Mouse (Mus musculus) bone marrow macrophage, adult 2 months (primary cell): ENCODE measurements around the gene Fut2. TPM values are rescaled to one million over a fixed set of nuclear protein-coding genes. Genes with fewer than 3 reads are reported as not detected.

Source experiments
- H3K27ac ChIP-seq: 2 replicates; pipeline ENCODE4 v1.5.1; 2012; ENCODE audit warnings: low read depth, low read length; ENCODE audit not compliant: insufficient read depth
- H3K4me1 ChIP-seq: 2 replicates; pipeline ENCODE4 v1.6.1; 2012; ENCODE audit warnings: low read length; ENCODE audit not compliant: control insufficient read depth, insufficient read depth
- H3K4me3 ChIP-seq: 2 replicates; pipeline ENCODE4 v1.5.1; 2012; ENCODE audit warnings: mild to moderate bottlenecking, low read length, moderate library complexity; ENCODE audit not compliant: insufficient read depth
- CTCF ChIP-seq: IDR thresholded peaks from 2 replicates; pipeline ENCODE4 v1.5.1; 2012; ENCODE audit warnings: low read depth, mild to moderate bottlenecking, low read length, moderate library complexity
- POLR2A ChIP-seq: IDR thresholded peaks from 2 replicates; pipeline ENCODE4 v1.6.1; 2012; ENCODE audit warnings: mild to moderate bottlenecking, low read depth, low read length, borderline replicate concordance
- polyA plus RNA-seq: library from polyadenylated mRNA; stranded (reverse); fragments of >200 nt; gene quantifications from 2 replicates; pipeline ENCODE4 v1.2.4, GENCODE M21; 2012; ENCODE audit not compliant: missing spikeins, insufficient read depth, insufficient read length

The Fut2 gene
- polyA plus RNA-seq, 1 experiment: not detected

GRCm38 (mm10) chr7:45703521-45704033 is 37.4 kb upstream of the Fut2 start:
- no peak for TF ChIP-seq POLR2A
- no peak for TF ChIP-seq CTCF
- H3K4me1 ChIP-seq: peaks cover 15% of the 10 kb centered on the region
- peak overlapping the region; percentile 58 for H3K4me3 ChIP-seq
- peak overlapping the region; percentile 73 for H3K27ac ChIP-seq

GRCm38 (mm10) chr7:45702809-45703520 is 36.8 kb upstream of the Fut2 start:
- TF ChIP-seq POLR2A: no peak
- no peak for TF ChIP-seq CTCF
- H3K4me1 ChIP-seq: peaks cover 9% of the 10 kb centered on the region
- no peak overlapping the region for H3K4me3 ChIP-seq
- H3K27ac ChIP-seq: no peak overlapping the region

- TF ChIP-seq POLR2A (no peak), CTCF (no peak)
- peaks cover 6% of the 10 kb centered on the region for H3K4me1 ChIP-seq
These were observed 36.1 kb upstream of the Fut2 start for GRCm38 (mm10) chr7:45702316-45702715.

GRCm38 (mm10) chr7:45701607-45702006 is 35.4 kb upstream of the Fut2 start:
- Histone ChIP-seq H3K4me1 (peaks cover 4% of the 10 kb centered on the region), H3K4me3 (no peak overlapping the region), H3K27ac (no peak overlapping the region)
- TF ChIP-seq POLR2A (no peak), CTCF (no peak)

More at GRCm38 (mm10) chr7:45702316-45702715, 36.1 kb upstream of the Fut2 start:
- Histone ChIP-seq H3K4me3 (no peak overlapping the region), H3K27ac (no peak overlapping the region)

GRCm38 (mm10) chr7:45701072-45701471 is 34.9 kb upstream of the Fut2 start:
- Histone ChIP-seq H3K27ac (no peak overlapping the region), H3K4me3 (no peak overlapping the region), H3K4me1 (peaks cover 4% of the 10 kb centered on the region)
- TF ChIP-seq CTCF: no peak
- TF ChIP-seq POLR2A: no peak

- TF ChIP-seq POLR2A: no peak
- no peak for TF ChIP-seq CTCF
- Histone ChIP-seq H3K4me3 (peak overlapping the region; percentile 35), H3K27ac (no peak overlapping the region), H3K4me1 (peaks cover 4% of the 10 kb centered on the region)
These were observed 34.3 kb upstream of the Fut2 start for GRCm38 (mm10) chr7:45700301-45701015.

- Histone ChIP-seq H3K4me1 (peaks cover 4% of the 10 kb centered on the region), H3K4me3 (peak within 1 kb of the TSS; percentile 35), H3K27ac (no peak within 1 kb of the TSS)
- TF ChIP-seq POLR2A: no peak
These were observed 33.4 kb upstream of the Fut2 start, which contains the start of gene Car11 for GRCm38 (mm10) chr7:45699523-45700141. Car11 (plus strand) TSS chr7:45699843.

- no peak overlapping the region for H3K4me3 ChIP-seq
- TF ChIP-seq POLR2A: no peak
- no peak for TF ChIP-seq CTCF
- no peak overlapping the region for H3K27ac ChIP-seq
- H3K4me1 ChIP-seq: no peaks in the 10 kb centered on the region
These were observed 31.7 kb upstream of the Fut2 start for GRCm38 (mm10) chr7:45697894-45698293.

- Histone ChIP-seq H3K4me3 (no peak overlapping the region), H3K4me1 (no peaks in the 10 kb centered on the region), H3K27ac (no peak overlapping the region)
- no peak for TF ChIP-seq POLR2A
- no peak for TF ChIP-seq CTCF
These were observed 28.9 kb upstream of the Fut2 start for GRCm38 (mm10) chr7:45695098-45695497.

GRCm38 (mm10) chr7:45693921-45694591 is 27.9 kb upstream of the Fut2 start, which contains the start of gene Sec1:
Sec1 (minus strand) TSS chr7:45694402.
- Histone ChIP-seq H3K4me1 (peaks cover 3% of the 10 kb centered on the region; the same call in 1 of the 2 replicates), H3K4me3 (no peak within 1 kb of the TSS), H3K27ac (no peak within 1 kb of the TSS)
- no peak for TF ChIP-seq POLR2A
- no peak for TF ChIP-seq CTCF
